Mouse (Mus musculus) heart, embryonic 15.5 days (tissue): ENCODE measurements at regions not wholly inside any gene's neighbourhood (a gene's known extent, or its start where the extent isn't known, plus 50 kb on each side); places are given as distances from the start of the nearest gene placed in this dataset.
"Not testable (repeated sequence)": the region's sequence is repeated elsewhere in the genome, so short reads cannot be mapped to it uniquely, and the experiment has no call there.

Experiments
- ATAC-seq: fragments of 200-750 bp; cut with Nextera tagmentation; replicated peaks from 2 replicates; pipeline ENCODE4 v1.8.0; 2017; ENCODE audit warnings: low read depth, moderate TSS enrichment; ENCODE audit not compliant: insufficient number of reproducible peaks, insufficient read depth, low FRiP score
- H3K27ac ChIP-seq: fragments of 300-500 bp; sonication (generic); 2 replicates; pipeline ENCODE4 v1.5.1; 2015; ENCODE audit warnings: mild to moderate bottlenecking, inconsistent platforms
- H3K27me3 ChIP-seq: fragments of 300-500 bp; sonication (generic); 2 replicates; pipeline ENCODE4 v1.6.1; 2015; ENCODE audit warnings: inconsistent platforms
- H3K36me3 ChIP-seq: fragments of 300-500 bp; sonication (generic); 2 replicates; pipeline ENCODE4 v1.6.1; 2015; ENCODE audit warnings: mild to moderate bottlenecking, inconsistent platforms
- H3K4me1 ChIP-seq: fragments of 300-500 bp; sonication (generic); replicated peaks from 2 replicates; pipeline ENCODE4 v1.6.1; 2015; ENCODE audit warnings: inconsistent platforms
- H3K4me2 ChIP-seq: fragments of 300-500 bp; sonication (generic); 2 replicates; pipeline ENCODE4 v1.6.1; 2015; ENCODE audit warnings: inconsistent platforms, mild to moderate bottlenecking, moderate library complexity
- H3K4me3 ChIP-seq: fragments of 300-500 bp; sonication (generic); 2 replicates; pipeline ENCODE4 v1.5.1; 2015; ENCODE audit warnings: mild to moderate bottlenecking, inconsistent platforms
- H3K9ac ChIP-seq: fragments of 300-500 bp; sonication (generic); 2 replicates; pipeline ENCODE4 v1.6.1; 2015; ENCODE audit warnings: mild to moderate bottlenecking, inconsistent platforms
- H3K9me3 ChIP-seq: fragments of 300-500 bp; sonication (generic); replicated peaks from 2 replicates; pipeline ENCODE4 v1.6.1; 2016; ENCODE audit warnings: inconsistent platforms
- WGBS: fragments of 180-500 bp; shearing (Covaris S2); methylation state at CpG from one replicate; pipeline ENCODE4 v1.1.7; 2015; ENCODE audit warnings: mixed read lengths; 5-methylcytosine and 5-hydroxymethylcytosine counted together

- H3K4me3 ChIP-seq: no peak overlapping the region
- no peak overlapping the region for H3K9ac ChIP-seq
- H3K27ac ChIP-seq: no peak overlapping the region
- no peak for ATAC-seq
- no peaks in the 10 kb centered on the region for H3K4me1 ChIP-seq
- H3K36me3 ChIP-seq: no peaks in the 10 kb centered on the region
- H3K4me2 ChIP-seq: no peak overlapping the region
- no peaks in the 10 kb centered on the region for H3K9me3 ChIP-seq
- H3K27me3 ChIP-seq: no peaks in the 10 kb centered on the region
Observed at GRCm38 (mm10) chr9:51664876-51665275, 100.3 kb upstream of the Arhgap20 start.

GRCm38 (mm10) chr9:51668976-51669375 lies 96.2 kb upstream of the Arhgap20 start:
- not testable (repeated sequence) for H3K27me3 ChIP-seq, H3K9ac ChIP-seq, H3K27ac ChIP-seq, H3K36me3 ChIP-seq, H3K9me3 ChIP-seq, H3K4me2 ChIP-seq, H3K4me3 ChIP-seq, H3K4me1 ChIP-seq, ATAC-seq
- 92% methylated on average over 12 of the region's 12 CpGs for WGBS

- no peaks in the 10 kb centered on the region for H3K36me3 ChIP-seq
- H3K4me1 ChIP-seq: no peaks in the 10 kb centered on the region
- no peak overlapping the region for H3K4me3 ChIP-seq
- H3K27me3 ChIP-seq: no peaks in the 10 kb centered on the region
- no peak for ATAC-seq
- WGBS: 80% methylated on average over 2 of the region's 2 CpGs
- no peak overlapping the region for H3K27ac ChIP-seq
- H3K4me2 ChIP-seq: no peak overlapping the region
- no peak overlapping the region for H3K9ac ChIP-seq
- no peaks in the 10 kb centered on the region for H3K9me3 ChIP-seq
Observed at GRCm38 (mm10) chr9:51670531-51670930, 94.6 kb upstream of the Arhgap20 start.

GRCm38 (mm10) chr9:51686536-51686935 lies 78.6 kb upstream of the Arhgap20 start:
- H3K9ac ChIP-seq: no peak overlapping the region
- 82% methylated on average over 1 of the region's 1 CpGs for WGBS
- no peak overlapping the region for H3K27ac ChIP-seq
- no peak for ATAC-seq
- H3K27me3 ChIP-seq: no peaks in the 10 kb centered on the region
- no peak overlapping the region for H3K4me2 ChIP-seq
- H3K4me1 ChIP-seq: no peaks in the 10 kb centered on the region
- no peaks in the 10 kb centered on the region for H3K9me3 ChIP-seq
- H3K4me3 ChIP-seq: no peak overlapping the region
- no peaks in the 10 kb centered on the region for H3K36me3 ChIP-seq

DNA sequence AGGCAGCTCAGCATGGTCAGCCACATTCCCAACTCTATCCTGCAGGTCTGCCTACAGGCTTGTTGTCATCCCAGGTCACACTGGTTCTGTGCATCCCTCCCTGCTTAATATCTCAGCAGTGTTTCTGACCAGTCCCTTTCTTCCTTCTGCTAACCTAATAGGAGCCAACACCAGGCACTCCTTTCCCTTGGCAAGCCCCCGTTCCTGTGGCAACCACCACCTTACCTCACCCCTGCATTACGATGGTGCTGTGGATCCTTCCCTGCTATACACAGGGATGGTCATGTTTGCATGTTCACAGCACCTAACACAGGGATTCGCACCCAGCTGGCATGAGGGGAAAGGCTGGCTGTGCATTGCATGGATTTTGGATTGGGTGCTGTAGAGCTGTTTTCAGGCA lies 50.8 kb upstream of the Arhgap20 start:
- no peak for ATAC-seq
- Histone ChIP-seq H3K4me2 (no peak overlapping the region), H3K27me3 (no peaks in the 10 kb centered on the region), H3K27ac (no peak overlapping the region), H3K9me3 (no peaks in the 10 kb centered on the region), H3K4me3 (no peak overlapping the region), H3K4me1 (0 out of 2 replicates have a peak, but pooled peaks cover 2% of the 10 kb centered on the region), H3K36me3 (no peaks in the 10 kb centered on the region), H3K9ac (no peak overlapping the region)
- WGBS: 78% methylated on average over 3 of the region's 3 CpGs
